ENCODE assay signal across 25 mouse cellular contexts in genomic region chr1:75866556-75866955, GRCm38 (mm10).
A peak's percentile ranks its signal among the peaks of the same experiment; 100 is the strongest.
DNase-seq lines count a peak whose midpoint lies in the region; ATAC-seq lines count a peak whose summit lies in the region.
"Had no signal": no experiment of that assay in that cellular context is flagged by ENCODE, and none has a peak within 500 bp of the region (broad histone marks: within the 10 kb centered on the region; RNA-seq: fewer than 3 reads in every experiment).

No protein-coding gene starts in this region.

- no peak overlapping the region for H3K4me3 ChIP-seq in embryonic facial prominence, embryonic 13.5 days
- no peak overlapping the region for H3K4me3 ChIP-seq in embryonic facial prominence, embryonic 10.5 days
- H3K4me3 ChIP-seq: heart, adult 2 months; heart, embryonic 10.5 days; heart, embryonic 13.5 days; hindbrain, embryonic 12.5 days; hindbrain, embryonic 15.5 days had no signal

- peaks cover 9% of the 10 kb centered on the region for H3K4me1 ChIP-seq in embryonic facial prominence, embryonic 13.5 days
- 0 out of 2 replicates have a peak, but pooled peaks cover 3% of the 10 kb centered on the region for H3K4me1 ChIP-seq in embryonic facial prominence, embryonic 10.5 days
- H3K4me1 ChIP-seq: heart, embryonic 10.5 days; heart, embryonic 13.5 days; hindbrain, embryonic 12.5 days; hindbrain, embryonic 15.5 days had no signal

- H3K9me3 ChIP-seq in embryonic facial prominence, embryonic 13.5 days: no peaks in the 10 kb centered on the region
- peaks cover 3% of the 10 kb centered on the region; the same call in 1 of the 2 replicates for H3K9me3 ChIP-seq in embryonic facial prominence, embryonic 10.5 days
- H3K9me3 ChIP-seq: heart, embryonic 10.5 days; heart, embryonic 13.5 days; hindbrain, embryonic 12.5 days; hindbrain, embryonic 15.5 days had no signal

- no peak overlapping the region for H3K9ac ChIP-seq in embryonic facial prominence, embryonic 13.5 days
- H3K9ac ChIP-seq: forebrain, postnatal 0 days; heart, embryonic 13.5 days; hindbrain, embryonic 12.5 days; hindbrain, embryonic 15.5 days had no signal

- no peak for DNase-seq in embryonic facial prominence, embryonic 10.5 days (ENCODE audit: low spot score)
- peak; percentile 8 for DNase-seq in lung, postnatal 10 days
- no peak for DNase-seq in lung, postnatal 36 days
- DNase-seq in mesoderm, embryonic 11.5 days (ENCODE audit: low read depth, low spot score): peak; percentile 58
- DNase-seq in adipocyte (ENCODE audit: low spot score): no peak
- DNase-seq: adrenal gland, adult 2 months; adrenal gland, postnatal 14 days; B cell, adult 2 months; cerebellum, adult 11-12 months; cerebellum, adult 8-10 months; cerebellum, postnatal 10 days; cerebellum, postnatal 36 days; forebrain, postnatal 0 days; gastrocnemius, postnatal 25 days; heart, adult 2 months had no signal

- H3K27me3 ChIP-seq in embryonic facial prominence, embryonic 13.5 days: no peaks in the 10 kb centered on the region
- no peaks in the 10 kb centered on the region for H3K27me3 ChIP-seq in embryonic facial prominence, embryonic 10.5 days (replicated peaks; ENCODE audit: low read depth, poor library complexity, severe bottlenecking)
- H3K27me3 ChIP-seq: CH12.LX; heart, embryonic 13.5 days; hindbrain, embryonic 12.5 days; hindbrain, embryonic 15.5 days; Patski had no signal

- H3K27ac ChIP-seq in embryonic facial prominence, embryonic 13.5 days: peak overlapping the region; percentile 51; the same call in 1 of the 2 replicates
- H3K27ac ChIP-seq in embryonic facial prominence, embryonic 10.5 days (replicated peaks): no peak overlapping the region
- H3K27ac ChIP-seq: heart, adult 2 months; heart, embryonic 10.5 days; heart, embryonic 13.5 days; hindbrain, embryonic 12.5 days; hindbrain, embryonic 15.5 days had no signal

- no peaks in the 10 kb centered on the region for H3K36me3 ChIP-seq in embryonic facial prominence, embryonic 13.5 days
- H3K36me3 ChIP-seq in embryonic facial prominence, embryonic 10.5 days (replicated peaks): no peaks in the 10 kb centered on the region
- H3K36me3 ChIP-seq: G1E; heart, embryonic 10.5 days; heart, embryonic 13.5 days; hindbrain, embryonic 12.5 days; hindbrain, embryonic 15.5 days had no signal

- H3K4me2 ChIP-seq in embryonic facial prominence, embryonic 13.5 days: no peak overlapping the region
- H3K4me2 ChIP-seq: heart, embryonic 13.5 days; hindbrain, embryonic 12.5 days; hindbrain, embryonic 15.5 days had no signal

- ATAC-seq in embryonic facial prominence, embryonic 13.5 days (ENCODE audit: insufficient number of reproducible peaks, insufficient read depth, low FRiP score, low TSS enrichment, low read depth): no peak
- ATAC-seq: forebrain, embryonic 14.5 days; forebrain, postnatal 0 days; intestine, postnatal 0 days; Patski had no signal

- 48% methylated on average over 6 of the region's 6 CpGs for WGBS in embryonic facial prominence, embryonic 13.5 days
- WGBS in embryonic facial prominence, embryonic 10.5 days: 85% methylated on average over 6 of the region's 6 CpGs

Comparison
In these comparisons a context has a peak if more than half of its experiments do, and no peak if none do; other contexts are left out.
1. DNase-seq: peak in lung, postnatal 10 days (single experiment) and mesoderm, embryonic 11.5 days (single experiment); none in embryonic facial prominence, embryonic 10.5 days (single experiment), lung, postnatal 36 days (single experiment) and adipocyte (single experiment).